Mouse (Mus musculus) forebrain, embryonic 13.5 days (tissue): Measurements from ENCODE around the gene Hrasls5. TPM values are rescaled to one million over a fixed set of nuclear protein-coding genes. Genes with fewer than 3 reads are reported as not detected.

Source experiments
- ATAC-seq: fragments of 200-750 bp; cut with Nextera tagmentation; 2 replicates; pipeline ENCODE4 v1.8.0; 2017
- H3K27ac ChIP-seq: fragments of 300-500 bp; sonication (generic); 2 replicates; pipeline ENCODE4 v1.5.1; 2015; ENCODE audit warnings: inconsistent platforms, mild to moderate bottlenecking, moderate library complexity
- H3K27me3 ChIP-seq: fragments of 300-500 bp; sonication (generic); 2 replicates; pipeline ENCODE4 v1.6.1; 2015; ENCODE audit warnings: mild to moderate bottlenecking, inconsistent platforms
- H3K36me3 ChIP-seq: fragments of 300-500 bp; sonication (generic); 2 replicates; pipeline ENCODE4 v1.6.1; 2015; ENCODE audit warnings: mild to moderate bottlenecking, inconsistent platforms; ENCODE audit not compliant: poor library complexity, severe bottlenecking
- H3K4me1 ChIP-seq: fragments of 300-500 bp; sonication (generic); 2 replicates; pipeline ENCODE4 v1.6.1; 2015; ENCODE audit warnings: inconsistent platforms
- H3K4me2 ChIP-seq: fragments of 300-500 bp; sonication (generic); 2 replicates; pipeline ENCODE4 v1.6.1; 2015; ENCODE audit warnings: inconsistent platforms, mild to moderate bottlenecking, moderate library complexity
- H3K4me3 ChIP-seq: fragments of 300-500 bp; sonication (generic); 2 replicates; pipeline ENCODE4 v1.5.1; 2015; ENCODE audit warnings: mild to moderate bottlenecking, inconsistent platforms
- H3K9ac ChIP-seq: fragments of 300-500 bp; sonication (generic); 2 replicates; pipeline ENCODE4 v1.6.1; 2015; ENCODE audit warnings: mild to moderate bottlenecking, inconsistent platforms
- H3K9me3 ChIP-seq: fragments of 300-500 bp; sonication (generic); replicated peaks from 2 replicates; pipeline ENCODE4 v1.6.1; 2016; ENCODE audit warnings: inconsistent platforms
- WGBS: fragments of 180-500 bp; shearing (Covaris S2); methylation state at CpG from one replicate; pipeline ENCODE4 v1.1.7; 2015; 5-methylcytosine and 5-hydroxymethylcytosine counted together
- polyA plus RNA-seq: library from polyadenylated mRNA; unstranded; fragments of >200 nt; fragmentation: Nextera tagmentation; extraction: Ambion mirVana; gene quantifications from 2 replicates; pipeline ENCODE4 v1.2.1, GENCODE M21; 2015

Gene Hrasls5
- polyA plus RNA-seq, 1 experiment from 2014 or later = not detected

DNA sequence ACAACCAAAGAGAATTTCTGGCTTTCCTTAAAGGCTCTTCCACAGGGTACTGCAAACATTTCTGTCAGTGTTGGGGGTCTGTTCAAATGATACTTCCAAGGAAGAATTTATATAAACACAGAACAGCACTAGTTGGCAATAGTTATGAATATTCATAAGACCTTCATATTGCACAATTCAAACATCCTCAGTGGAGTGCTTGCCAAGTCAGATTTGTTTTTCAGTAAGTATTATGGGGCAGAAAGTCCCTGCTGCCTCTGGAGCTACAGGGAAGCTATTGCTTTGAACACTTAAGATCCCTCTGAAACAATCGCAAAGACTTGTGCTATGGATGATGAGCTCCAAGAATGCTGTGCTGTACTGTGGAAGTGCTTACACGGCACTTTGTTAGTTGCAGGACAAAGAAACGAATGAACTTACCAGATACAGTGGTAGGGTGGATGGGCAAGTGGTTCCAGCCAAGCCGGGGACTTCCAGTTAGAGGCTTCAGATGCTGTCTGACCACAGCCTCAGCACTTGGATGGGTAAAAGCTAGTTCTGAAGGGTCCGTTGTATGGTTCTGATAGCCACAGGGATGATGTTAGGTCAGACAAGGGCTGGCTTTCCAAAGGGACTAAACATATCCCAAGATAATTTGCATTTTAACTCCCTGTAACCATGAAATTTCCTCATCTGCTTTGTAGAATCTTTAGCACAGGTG is 4.0 kb downstream of the Hrasls5 start:
- Histone ChIP-seq H3K4me3 (no peak overlapping the region), H3K4me1 (peaks cover 11% of the 10 kb centered on the region), H3K27ac (no peak overlapping the region), H3K27me3 (peaks cover 24% of the 10 kb centered on the region), H3K9ac (no peak overlapping the region), H3K4me2 (no peak overlapping the region), H3K9me3 (no peaks in the 10 kb centered on the region), H3K36me3 (no peaks in the 10 kb centered on the region)
- 74% methylated on average over 5 of the region's 5 CpGs for WGBS
- ATAC-seq = no peak

DNA sequence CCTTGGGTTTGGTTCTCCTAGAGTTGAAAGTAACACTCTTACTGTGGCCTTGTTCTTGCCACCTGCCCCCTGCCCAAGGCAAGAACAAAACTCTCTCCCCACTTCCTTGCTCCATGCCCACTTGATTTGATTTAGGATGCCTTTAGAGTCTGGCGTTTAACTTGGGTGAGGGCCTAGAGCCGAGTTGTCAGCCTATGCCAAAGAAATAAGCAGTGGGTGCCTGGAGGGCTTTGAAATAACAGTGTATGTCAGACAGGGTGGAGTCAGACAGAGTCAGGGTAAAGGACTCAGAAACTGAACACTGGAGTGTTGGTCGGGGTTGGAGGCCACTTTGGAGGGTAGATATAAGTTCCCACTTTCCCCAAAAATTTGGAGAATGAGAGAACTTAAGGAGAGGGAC is 4.7 kb downstream of the Hrasls5 start:
- 0 out of 2 replicates have a peak, but pooled peaks have one; percentile 3 for ATAC-seq
- WGBS = 50% methylated on average over 3 of the region's 3 CpGs

DNA sequence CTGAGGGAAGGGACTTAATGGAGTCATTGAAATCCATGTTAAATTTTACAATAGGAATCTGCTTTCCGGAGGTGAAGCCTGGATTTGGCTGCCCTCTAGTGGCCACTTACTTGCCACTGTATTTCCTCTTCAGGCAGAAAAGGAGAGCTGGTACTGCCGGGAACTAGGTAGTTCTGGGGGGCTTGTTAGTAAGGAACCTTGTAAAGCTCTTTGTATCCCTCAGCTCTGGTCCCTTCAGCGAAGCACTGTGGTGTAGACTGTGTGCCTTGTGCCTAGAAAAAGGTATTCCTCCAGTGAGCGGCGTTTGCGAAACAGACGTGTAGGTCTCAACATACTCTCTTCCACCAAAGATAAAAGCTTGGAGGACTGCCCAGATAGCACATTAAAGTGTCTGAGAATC is 5.4 kb downstream of the Hrasls5 start:
- peak; percentile 48; the same call in 1 of the 2 replicates for ATAC-seq
- 39% methylated on average over 7 of the region's 7 CpGs for WGBS
- Histone ChIP-seq H3K27me3 (peaks cover 13% of the 10 kb centered on the region), H3K9me3 (no peaks in the 10 kb centered on the region), H3K9ac (no peak overlapping the region), H3K4me3 (no peak overlapping the region), H3K4me2 (no peak overlapping the region), H3K4me1 (no peaks in the 10 kb centered on the region), H3K27ac (no peak overlapping the region), H3K36me3 (no peaks in the 10 kb centered on the region)

More for the DNA sequence above, 4.7 kb downstream of the Hrasls5 start:
- Histone ChIP-seq H3K9ac (no peak overlapping the region), H3K36me3 (no peaks in the 10 kb centered on the region), H3K9me3 (no peaks in the 10 kb centered on the region), H3K27me3 (peaks cover 17% of the 10 kb centered on the region), H3K4me2 (no peak overlapping the region), H3K4me3 (no peak overlapping the region), H3K4me1 (peaks cover 5% of the 10 kb centered on the region), H3K27ac (no peak overlapping the region)

DNA sequence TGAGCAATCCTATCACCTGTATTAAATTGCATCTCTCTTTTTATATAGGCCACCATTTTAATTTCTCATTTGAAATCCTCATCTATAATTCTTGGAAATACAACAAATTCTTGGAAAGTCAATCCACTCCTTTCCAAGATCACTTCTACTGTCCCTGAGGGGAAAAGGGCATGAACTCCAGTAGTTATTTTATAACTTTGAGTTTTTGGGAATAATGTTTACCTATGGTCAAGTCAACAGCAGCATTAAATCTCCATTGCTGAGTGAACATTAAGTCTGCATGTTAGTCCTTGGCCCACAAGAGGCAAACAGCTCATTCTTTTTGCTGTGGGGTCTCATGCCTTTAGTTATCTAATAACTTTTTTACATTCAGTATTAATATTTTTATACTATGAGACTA is 20.7 kb downstream of the Hrasls5 start:
- Histone ChIP-seq H3K4me1 (no peaks in the 10 kb centered on the region), H3K9ac (no peak overlapping the region), H3K27ac (no peak overlapping the region), H3K36me3 (no peaks in the 10 kb centered on the region), H3K4me2 (no peak overlapping the region), H3K27me3 (no peaks in the 10 kb centered on the region), H3K9me3 (no peaks in the 10 kb centered on the region), H3K4me3 (no peak overlapping the region)
- ATAC-seq = no peak

DNA sequence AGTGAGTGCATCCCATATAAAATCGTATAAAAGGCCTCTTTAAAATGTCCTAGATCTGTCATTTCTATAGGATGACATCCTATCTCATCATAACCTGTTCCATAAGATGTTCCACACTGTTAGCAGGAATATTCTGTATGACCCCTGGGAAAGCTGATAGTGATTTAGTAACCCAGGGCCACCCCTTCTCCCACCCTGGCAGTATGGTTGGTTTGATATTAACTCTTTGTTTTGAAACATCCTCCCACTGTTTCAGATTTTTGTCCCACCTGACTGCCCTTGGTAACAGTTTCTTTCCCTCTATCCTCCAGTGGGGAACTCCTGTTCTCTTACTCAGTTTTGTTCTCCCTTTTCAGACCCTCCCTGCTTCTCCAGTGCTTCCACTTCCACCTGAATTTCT is 21.4 kb downstream of the Hrasls5 start:
- no peak overlapping the region for H3K4me2 ChIP-seq
- H3K27me3 ChIP-seq = no peaks in the 10 kb centered on the region
- H3K4me1 ChIP-seq = no peaks in the 10 kb centered on the region
- H3K9ac ChIP-seq = no peak overlapping the region
- 79% methylated on average over 1 of the region's 1 CpGs for WGBS
- H3K4me3 ChIP-seq = no peak overlapping the region
- no peaks in the 10 kb centered on the region for H3K9me3 ChIP-seq
- H3K27ac ChIP-seq = no peak overlapping the region
- no peaks in the 10 kb centered on the region for H3K36me3 ChIP-seq
- no peak for ATAC-seq

DNA sequence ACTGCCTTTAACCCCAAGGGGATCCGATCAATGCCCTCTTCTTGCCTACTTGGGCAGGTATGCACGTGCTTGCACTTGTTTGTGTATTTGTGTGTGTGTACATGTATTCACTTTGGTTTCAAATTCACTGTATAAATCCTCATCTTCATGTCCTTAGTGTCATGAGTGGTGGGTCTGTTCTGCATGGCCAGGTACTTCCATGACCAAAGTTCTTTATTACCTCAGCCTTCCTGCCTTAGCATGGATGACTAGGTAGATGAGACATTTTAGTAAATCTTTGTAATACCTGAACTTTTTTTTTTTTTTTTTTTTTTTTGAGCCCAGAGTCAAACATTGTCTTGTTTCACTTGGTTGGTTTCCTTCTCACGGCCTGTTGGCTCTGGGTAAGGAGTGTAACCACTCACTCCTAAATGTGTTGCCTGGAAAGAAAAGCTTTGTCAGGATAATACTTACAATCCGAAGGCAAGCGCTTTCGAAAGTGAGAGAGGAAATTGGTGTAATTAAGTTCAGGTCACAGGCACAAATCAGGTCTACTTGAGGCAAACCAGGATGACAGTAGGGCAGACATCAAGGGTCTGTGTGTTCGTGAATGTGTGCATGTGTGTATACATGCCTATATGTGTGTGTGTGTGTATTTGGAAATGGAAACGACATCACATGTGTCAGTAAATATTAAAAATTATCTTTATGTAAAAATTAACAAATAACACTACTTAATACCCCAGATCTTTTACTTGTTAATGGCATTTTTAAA is 36.7 kb downstream of the Hrasls5 start:
- no peak overlapping the region for H3K27ac ChIP-seq
- no peak overlapping the region for H3K4me3 ChIP-seq
- WGBS = 87% methylated on average over 8 of the region's 8 CpGs
- H3K4me2 ChIP-seq = no peak overlapping the region
- no peak overlapping the region for H3K9ac ChIP-seq
- ATAC-seq = no peak
- H3K36me3 ChIP-seq = no peaks in the 10 kb centered on the region
- H3K27me3 ChIP-seq = no peaks in the 10 kb centered on the region
- H3K9me3 ChIP-seq = no peaks in the 10 kb centered on the region
- no peaks in the 10 kb centered on the region for H3K4me1 ChIP-seq

DNA sequence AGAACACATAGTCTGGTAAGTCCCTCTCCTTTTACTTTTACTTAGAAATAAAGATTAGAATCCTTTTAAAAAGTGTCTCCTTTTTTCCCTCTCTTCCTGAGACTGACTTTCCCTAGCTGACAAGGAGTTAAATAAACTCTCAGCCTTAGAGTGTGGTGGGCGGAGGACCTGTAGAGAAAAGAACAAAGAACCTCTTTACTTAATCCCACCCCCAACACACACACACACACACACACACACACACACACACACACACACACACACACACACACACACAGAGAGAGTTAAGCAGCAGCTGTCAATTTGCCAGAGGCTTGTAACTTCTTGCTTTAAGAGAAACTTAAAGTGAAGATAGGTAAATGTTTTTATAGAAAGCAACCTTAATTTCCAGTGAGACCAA is 59.7 kb downstream of the Hrasls5 start:
- no peaks in the 10 kb centered on the region for H3K36me3 ChIP-seq
- H3K9ac ChIP-seq = no peak overlapping the region
- 6% methylated on average over 1 of the region's 1 CpGs for WGBS
- no peak overlapping the region for H3K4me3 ChIP-seq
- no peaks in the 10 kb centered on the region for H3K4me1 ChIP-seq
- no peaks in the 10 kb centered on the region for H3K9me3 ChIP-seq
- H3K4me2 ChIP-seq = no peak overlapping the region
- no peaks in the 10 kb centered on the region for H3K27me3 ChIP-seq
- no peak overlapping the region for H3K27ac ChIP-seq
- no peak for ATAC-seq

DNA sequence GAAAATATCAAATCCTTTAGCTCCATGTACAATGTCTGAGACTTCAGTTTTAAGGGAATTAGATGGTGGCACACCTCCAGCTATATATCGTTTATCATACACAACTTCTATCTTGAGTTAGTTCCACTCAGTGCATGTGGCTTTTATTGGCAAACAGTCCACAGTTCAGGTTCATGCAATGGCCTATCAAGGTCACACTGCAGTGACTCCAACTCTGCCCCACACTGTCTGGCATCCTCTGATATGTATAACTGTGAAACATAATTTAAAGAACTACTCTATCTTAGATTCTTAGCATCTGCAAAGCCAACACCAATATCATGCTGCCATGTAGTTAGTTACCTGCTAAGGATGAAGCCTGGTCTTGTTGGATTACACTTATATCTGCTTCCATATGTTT is 75.6 kb downstream of the Hrasls5 start:
- no peaks in the 10 kb centered on the region for H3K27me3 ChIP-seq
- WGBS = 88% methylated on average over 1 of the region's 1 CpGs
- H3K9me3 ChIP-seq = no peaks in the 10 kb centered on the region
- H3K4me3 ChIP-seq = no peak overlapping the region
- H3K4me2 ChIP-seq = no peak overlapping the region
- H3K27ac ChIP-seq = no peak overlapping the region
- no peak overlapping the region for H3K9ac ChIP-seq
- H3K4me1 ChIP-seq = no peaks in the 10 kb centered on the region
- no peaks in the 10 kb centered on the region for H3K36me3 ChIP-seq
- no peak for ATAC-seq

Other genes starting within 250 kb of the Hrasls5 start
- 42.1 and 47.5 TPM in 2 replicates for gene Spindoc, start 229.5 kb upstream of the Hrasls5 start, polyA plus RNA-seq
- gene 2700081O15Rik, start 194.9 kb upstream of the Hrasls5 start, polyA plus RNA-seq = 16.7 and 18.2 TPM in 2 replicates
- gene Rtn3, start 129.3 kb upstream of the Hrasls5 start, polyA plus RNA-seq = 395 and 428 TPM in 2 replicates
- gene Atl3, start 118.5 kb upstream of the Hrasls5 start, polyA plus RNA-seq = 6.8 and 8.3 TPM in 2 replicates
- gene Pla2g16, start 55.1 kb upstream of the Hrasls5 start, polyA plus RNA-seq = 5.8 and 6.6 TPM in 2 replicates
- gene Lgals12, start 5.3 kb upstream of the Hrasls5 start, polyA plus RNA-seq = 0.13 and 0.16 TPM in 2 replicates
- gene Slc22a19, start 98.8 kb downstream of the Hrasls5 start, polyA plus RNA-seq = not detected in 2 replicates
- not detected in 2 replicates for gene Slc22a26, start 190.1 kb downstream of the Hrasls5 start, polyA plus RNA-seq